Mouse (Mus musculus) frontal cortex, adult 2 months (tissue): Measurements from ENCODE around the gene F2r. TPM values are rescaled to one million over a fixed set of nuclear protein-coding genes. Genes with fewer than 3 reads are reported as not detected.

Source experiments
- DNase-seq, 2 experiments: peaks; one replicate each; pipeline ENCODE4 v3.0.0; 2022; ENCODE audit warnings: low spot score in 1 of 2; ENCODE audit errors: extremely low spot score in 1 of 2
- polyA plus RNA-seq: library from polyadenylated mRNA; depleted of rRNA; stranded (reverse); fragments of >200 nt; gene quantifications from 2 replicates; pipeline ENCODE4 v1.2.3, GENCODE M21; 2012

The F2r gene
- polyA plus RNA-seq, 1 experiment = 3.7 TPM

GRCm38 (mm10) chr13:95633384-95633783 is 15.1 kb upstream of the F2r start:
- DNase-seq = peak; percentile 8 to 42

GRCm38 (mm10) chr13:95632144-95632543 is 13.9 kb upstream of the F2r start:
- DNase-seq = no peak

- DNase-seq = no peak
Observed at GRCm38 (mm10) chr13:95630747-95631146, 12.5 kb upstream of the F2r start.

- DNase-seq = no peak
Observed at GRCm38 (mm10) chr13:95629751-95630150, 11.5 kb upstream of the F2r start.

GRCm38 (mm10) chr13:95626696-95627095 is 8.4 kb upstream of the F2r start:
- no peak for DNase-seq

- no peak for DNase-seq
Observed at GRCm38 (mm10) chr13:95623042-95623441, 4.8 kb upstream of the F2r start.

GRCm38 (mm10) chr13:95621563-95621962 is 3.3 kb upstream of the F2r start:
- no peak for DNase-seq

- DNase-seq = no peak
Observed at GRCm38 (mm10) chr13:95618859-95619258, 572 bp upstream of the F2r start.

GRCm38 (mm10) chr13:95617671-95618171 is 566 bp downstream of the F2r start:
- DNase-seq = no peak

- DNase-seq = no peak
Observed at GRCm38 (mm10) chr13:95617082-95617670, 1.1 kb downstream of the F2r start.

- no peak for DNase-seq
Observed at GRCm38 (mm10) chr13:95616512-95616911, 1.8 kb downstream of the F2r start.

- DNase-seq = no peak
Observed at GRCm38 (mm10) chr13:95614757-95615156, 3.5 kb downstream of the F2r start.

- DNase-seq = no peak
Observed at GRCm38 (mm10) chr13:95612243-95612642, 6.0 kb downstream of the F2r start.

GRCm38 (mm10) chr13:95611752-95612151 is 6.5 kb downstream of the F2r start:
- no peak for DNase-seq

- DNase-seq = no peak
Observed at GRCm38 (mm10) chr13:95610786-95611562, 7.3 kb downstream of the F2r start.

- no peak for DNase-seq
Observed at GRCm38 (mm10) chr13:95609088-95609420, 9.2 kb downstream of the F2r start.

- no peak for DNase-seq
Observed at GRCm38 (mm10) chr13:95608416-95609087, 9.7 kb downstream of the F2r start.

- no peak for DNase-seq
Observed at GRCm38 (mm10) chr13:95607019-95607418, 11.3 kb downstream of the F2r start.

GRCm38 (mm10) chr13:95604288-95604687 is 14.0 kb downstream of the F2r start:
- DNase-seq = no peak

- DNase-seq = no peak
Observed at GRCm38 (mm10) chr13:95599833-95600359, 18.4 kb downstream of the F2r start.

GRCm38 (mm10) chr13:95598232-95598920 is 19.9 kb downstream of the F2r start:
- DNase-seq = no peak
